Mouse (Mus musculus) heart, postnatal 0 days (tissue): ENCODE results near the gene Csrnp1. TPM values are rescaled to one million over a fixed set of nuclear protein-coding genes. Genes with fewer than 3 reads are reported as not detected.

Experiments
- ATAC-seq: fragments of 200-750 bp; cut with Nextera tagmentation; 2 replicates; pipeline ENCODE4 v1.8.0; 2017; ENCODE audit warnings: low read depth, moderate number of reproducible peaks, moderate library complexity; ENCODE audit not compliant: insufficient read depth
- DNase-seq: peaks from one replicate; pipeline ENCODE4 v3.0.0-alpha.2; 2016; ENCODE audit warnings: low spot score
- H3K27ac ChIP-seq: fragments of 300-500 bp; sonication (generic); 2 replicates; pipeline ENCODE4 v1.5.1; 2014; ENCODE audit warnings: low read depth, mild to moderate bottlenecking
- H3K27me3 ChIP-seq: fragments of 300-500 bp; sonication (generic); 2 replicates; pipeline ENCODE4 v1.6.1; 2014; ENCODE audit warnings: low read length, mixed read lengths; ENCODE audit not compliant: control insufficient read depth, insufficient read depth
- H3K36me3 ChIP-seq: fragments of 300-500 bp; sonication (generic); replicated peaks from 2 replicates; pipeline ENCODE4 v1.6.1; 2014; ENCODE audit warnings: low read length, mixed read lengths; ENCODE audit not compliant: control insufficient read depth, insufficient read depth
- H3K4me1 ChIP-seq: fragments of 300-500 bp; sonication (generic); 2 replicates; pipeline ENCODE4 v1.6.1; 2014; ENCODE audit warnings: antibody characterized with exemption; ENCODE audit not compliant: control insufficient read depth, insufficient read depth
- H3K4me2 ChIP-seq: fragments of 300-500 bp; sonication (generic); 2 replicates; pipeline ENCODE4 v1.6.1; 2014; ENCODE audit warnings: low read depth, mild to moderate bottlenecking, low read length, moderate library complexity
- H3K4me3 ChIP-seq: fragments of 300-500 bp; sonication (generic); 2 replicates; pipeline ENCODE4 v1.5.1; 2014; ENCODE audit warnings: low read depth, low read length
- H3K9ac ChIP-seq: fragments of 300-500 bp; sonication (generic); replicated peaks from 2 replicates; pipeline ENCODE4 v1.6.1; 2014; ENCODE audit warnings: low read depth, low read length, mixed read lengths
- H3K9me3 ChIP-seq: fragments of 300-500 bp; sonication (generic); replicated peaks from 2 replicates; pipeline ENCODE4 v1.6.1; 2016; ENCODE audit warnings: low read length; ENCODE audit not compliant: control insufficient read depth
- CTCF ChIP-seq: IDR thresholded peaks from 2 replicates; pipeline ENCODE4 v1.5.1; 2016; ENCODE audit warnings: antibody characterized with exemption, control low read depth, low read depth
- EP300 ChIP-seq: IDR thresholded peaks from 2 replicates; pipeline ENCODE4 v1.6.1; 2016; ENCODE audit warnings: antibody characterized with exemption, low read depth
- WGBS: fragments of 180-500 bp; shearing (Covaris S2); extraction: QIAGEN DNeasy Blood & Tissue Kit; methylation state at CpG from one replicate; pipeline ENCODE4 v1.1.7; 2014; 5-methylcytosine and 5-hydroxymethylcytosine counted together
- polyA plus RNA-seq: library from polyadenylated mRNA; unstranded; fragments of >200 nt; fragmentation: Nextera tagmentation; extraction: Ambion mirVana; gene quantifications from 2 replicates; pipeline ENCODE4 v1.2.1, GENCODE M21; 2015
- total RNA-seq: library from RNA; depleted of rRNA; stranded (reverse); fragments of >200 nt; gene quantifications from 2 replicates; pipeline ENCODE4 v1.2.3, GENCODE M21; 2014; ENCODE audit warnings: low replicate concordance

The Csrnp1 gene
- total and polyA plus RNA-seq, 2 experiments from 2014 or later, result 4.0 to 23.8 TPM

DNA sequence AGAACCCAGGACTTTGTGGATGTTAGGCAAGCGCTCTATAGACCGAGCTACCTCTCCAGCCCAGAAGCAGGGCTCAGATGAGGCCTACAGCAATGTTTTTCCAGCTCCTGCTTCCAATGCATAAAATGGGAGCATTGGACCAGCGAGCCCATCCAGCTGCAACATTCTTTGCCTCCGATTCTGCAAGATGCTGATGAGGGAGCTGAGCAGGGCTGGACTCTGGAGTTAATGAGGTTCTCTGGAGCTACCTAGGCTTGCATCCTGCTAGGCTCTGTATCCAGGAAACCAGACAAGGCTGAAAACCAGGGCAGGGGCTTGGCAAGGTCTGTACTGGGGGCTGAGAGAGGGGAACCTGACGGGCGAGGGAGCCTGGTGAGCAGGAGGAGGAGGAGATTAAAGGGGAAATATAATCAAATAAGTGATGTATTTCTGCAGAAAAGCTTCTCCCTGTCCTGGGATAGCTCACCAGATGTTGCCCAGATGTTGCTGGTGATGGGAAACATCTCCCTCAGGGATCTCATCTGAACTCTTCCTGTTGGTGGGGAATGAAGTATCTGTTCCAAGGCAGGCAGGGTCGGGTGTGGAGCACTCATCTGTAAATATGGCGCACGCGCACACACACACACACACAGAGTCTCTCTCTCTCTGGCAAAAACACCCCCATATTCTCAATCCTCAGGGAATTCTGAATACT, 1.6 kb upstream of the Csrnp1 start:
- ATAC-seq (no peak), DNase-seq (no peak)
- no peak overlapping the region for H3K27ac ChIP-seq
- TF ChIP-seq CTCF, result no peak
- no peak for TF ChIP-seq EP300
- 78% methylated on average over 10 of the region's 10 CpGs for WGBS
- no peak overlapping the region for H3K9ac ChIP-seq
- no peaks in the 10 kb centered on the region for H3K27me3 ChIP-seq
- H3K4me1 ChIP-seq, result peaks cover 10% of the 10 kb centered on the region
- H3K4me2 ChIP-seq, result no peak overlapping the region
- no peaks in the 10 kb centered on the region for H3K9me3 ChIP-seq
- H3K36me3 ChIP-seq, result no peaks in the 10 kb centered on the region
- H3K4me3 ChIP-seq, result no peak overlapping the region

GRCm38 (mm10) chr9:119983585-119984535, 598 bp downstream of the Csrnp1 start:
- peak; percentile 75 for ATAC-seq
- Histone ChIP-seq H3K36me3 (no peaks in the 10 kb centered on the region), H3K9me3 (no peaks in the 10 kb centered on the region), H3K4me2 (peak overlapping the region; percentile 87), H3K27ac (peak overlapping the region; percentile 99), H3K4me1 (peaks cover 30% of the 10 kb centered on the region), H3K4me3 (peak overlapping the region; percentile 95), H3K27me3 (no peaks in the 10 kb centered on the region), H3K9ac (peak overlapping the region; percentile 92)
- 4% methylated on average over 52 of the region's 79 CpGs for WGBS
- DNase-seq, result peak; percentile 91
- TF ChIP-seq EP300 (peak; percentile 1; the same call in 1 of the 2 replicates), CTCF (no peak)

DNA sequence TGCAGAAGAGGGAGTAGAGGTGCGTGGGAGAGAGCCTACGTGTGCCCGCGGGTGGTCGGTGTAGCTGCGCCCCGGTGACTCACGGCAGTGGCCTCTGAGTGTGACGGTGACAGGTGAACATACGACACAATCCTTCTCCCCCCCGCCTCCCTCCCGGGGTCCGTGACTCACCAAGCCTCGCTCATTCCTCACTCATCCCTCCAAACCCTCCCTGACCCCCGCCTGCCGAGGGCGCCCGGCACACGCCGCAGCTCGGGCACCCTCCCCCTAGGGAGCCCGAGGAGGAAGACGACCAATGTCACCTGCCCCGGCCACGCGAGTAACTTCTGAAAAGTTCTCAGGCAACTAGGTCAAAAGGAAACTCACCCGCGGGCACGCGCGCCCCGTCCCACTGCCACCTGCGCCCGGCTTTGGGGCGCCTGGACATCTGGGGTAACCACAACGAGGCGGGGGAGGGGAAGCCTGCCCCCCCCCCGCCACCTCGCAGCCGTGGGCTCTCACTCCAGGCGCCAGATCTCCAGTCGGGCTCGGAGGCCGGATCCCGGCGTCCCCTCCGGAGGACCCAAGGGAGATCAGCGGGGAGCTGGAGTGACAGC, 1.4 kb downstream of the Csrnp1 start:
- H3K4me2 ChIP-seq, result peak overlapping the region; percentile 87
- H3K36me3 ChIP-seq, result no peaks in the 10 kb centered on the region
- under 1% methylated on average over 39 of the region's 48 CpGs for WGBS
- peak overlapping the region; percentile 99 for H3K27ac ChIP-seq
- peak overlapping the region; percentile 95 for H3K4me3 ChIP-seq
- DNase-seq (peak; percentile 68), ATAC-seq (peak; percentile 21; the same call in 1 of the 2 replicates)
- H3K9ac ChIP-seq, result peak overlapping the region; percentile 92
- H3K27me3 ChIP-seq, result no peaks in the 10 kb centered on the region
- H3K9me3 ChIP-seq, result no peaks in the 10 kb centered on the region
- peaks cover 37% of the 10 kb centered on the region for H3K4me1 ChIP-seq
- TF ChIP-seq EP300, result peak; percentile 38; the same call in 1 of the 2 replicates
- no peak for TF ChIP-seq CTCF

DNA sequence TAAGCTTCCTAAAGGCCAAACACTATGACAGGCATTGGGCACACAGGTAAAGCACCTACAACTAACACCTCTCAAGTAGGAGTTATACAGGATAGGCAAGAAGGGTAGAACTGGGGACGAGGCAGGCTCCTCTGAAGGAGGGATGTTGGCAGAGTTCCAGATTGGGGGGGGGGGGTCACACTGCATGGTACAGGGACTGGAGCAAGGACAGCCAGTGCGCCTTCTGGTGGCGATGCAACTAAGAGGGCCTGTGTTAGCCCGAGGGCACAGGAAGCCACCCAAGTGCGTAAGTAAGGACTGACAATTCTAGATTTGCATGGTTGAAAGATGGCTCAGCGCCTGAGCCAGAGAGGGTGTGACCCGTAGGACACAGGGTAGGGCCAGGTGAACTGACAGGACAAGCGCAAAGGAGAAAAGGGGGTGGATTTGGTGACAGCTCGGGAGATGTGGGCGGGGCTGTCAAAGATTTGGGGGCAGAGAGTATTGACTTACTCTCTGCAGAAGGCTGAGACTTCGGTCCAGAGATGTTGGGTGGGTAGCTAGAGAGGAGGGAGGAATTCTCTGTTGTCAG, 2.1 kb downstream of the Csrnp1 start:
- peak overlapping the region; percentile 87 for H3K4me2 ChIP-seq
- WGBS, result 2% methylated on average over 11 of the region's 11 CpGs
- H3K27me3 ChIP-seq, result no peaks in the 10 kb centered on the region
- peak overlapping the region; percentile 99 for H3K27ac ChIP-seq
- peaks cover 45% of the 10 kb centered on the region for H3K4me1 ChIP-seq
- ATAC-seq (peak; percentile 31), DNase-seq (peak; percentile 69)
- H3K9me3 ChIP-seq, result no peaks in the 10 kb centered on the region
- H3K4me3 ChIP-seq, result peak overlapping the region; percentile 95
- H3K9ac ChIP-seq, result peak overlapping the region; percentile 92
- no peak for TF ChIP-seq EP300
- peak; percentile 52 for TF ChIP-seq CTCF
- H3K36me3 ChIP-seq, result no peaks in the 10 kb centered on the region
